Mouse (Mus musculus) C2C12 (cell line): ENCODE data around the gene Plcg2.

Source experiments
- CEBPB ChIP-seq: IDR thresholded peaks from one replicate; pipeline ENCODE4 v1.6.1; 2011; ENCODE audit warnings: low read depth, mild to moderate bottlenecking, control low read depth, moderate library complexity
- CTCF ChIP-seq: IDR thresholded peaks from one replicate; pipeline ENCODE4 v1.5.1; 2011; ENCODE audit not compliant: control insufficient read depth, insufficient read depth, insufficient read length
- FOSL1 ChIP-seq: IDR thresholded peaks from one replicate; pipeline ENCODE4 v1.8.0; 2011; ENCODE audit warnings: mild to moderate bottlenecking, low read length; ENCODE audit not compliant: poor library complexity, insufficient read depth, severe bottlenecking
- MAX ChIP-seq: IDR thresholded peaks from one replicate; pipeline ENCODE4 v1.6.1; 2011; ENCODE audit warnings: mild to moderate bottlenecking, control low read depth
- MYOD1 ChIP-seq: IDR thresholded peaks from one replicate; pipeline ENCODE4 v1.6.1; 2011; ENCODE audit warnings: low read depth; ENCODE audit not compliant: control insufficient read depth, insufficient read length
- MYOG ChIP-seq: IDR thresholded peaks from one replicate; pipeline ENCODE4 v1.6.1; 2011; ENCODE audit not compliant: control insufficient read depth, insufficient read length; ENCODE audit errors: extremely low read depth

- TF ChIP-seq FOSL1 = no peak
- TF ChIP-seq CTCF = no peak
- no peak for TF ChIP-seq MAX
- TF ChIP-seq MYOG = no peak
- TF ChIP-seq CEBPB = no peak
- no peak for TF ChIP-seq MYOD1
Measured at GRCm38 (mm10) chr8:117503405-117504069, 5.4 kb downstream of the Plcg2 start.
